Mouse (Mus musculus): ENCODE data around the gene Gm2956.
"Not testable (repeated sequence)": the region's sequence is repeated elsewhere in the genome, so short reads cannot be mapped to it uniquely, and the experiment has no call there.

DNA sequence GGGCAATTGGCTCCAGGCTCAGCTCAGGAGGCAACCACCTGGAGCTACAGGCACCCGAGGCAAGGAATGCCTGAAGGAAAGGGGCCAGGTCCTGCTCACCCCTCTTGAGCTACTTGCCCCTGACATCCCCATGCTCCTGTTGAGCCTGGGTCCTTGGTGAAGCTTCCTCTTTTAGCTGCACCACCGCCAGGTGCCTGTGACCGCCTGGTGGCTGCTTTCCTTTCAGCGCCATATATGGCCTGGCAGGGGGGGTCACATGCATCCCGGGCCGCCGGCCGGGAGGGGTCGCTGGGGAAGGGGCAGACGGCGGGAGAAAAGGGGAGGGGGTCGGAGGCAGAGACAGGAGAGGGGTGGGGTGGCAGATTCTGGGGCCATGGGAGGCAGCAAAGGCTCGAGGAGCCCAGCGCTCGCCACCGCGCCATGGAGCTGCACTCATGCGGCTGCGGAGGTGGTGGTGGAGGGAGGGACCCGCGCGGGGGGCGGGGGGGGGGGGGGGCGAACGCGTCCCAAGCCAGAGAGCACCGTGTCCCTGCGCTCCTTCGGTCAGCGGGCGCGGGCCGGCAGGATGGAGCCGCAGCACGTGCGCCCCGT, at the start of gene Gm2956:
- not testable (repeated sequence) for TF ChIP-seq CTCF (IDR thresholded peaks at IDR 0.05; ENCODE audit: control insufficient read depth, insufficient read depth, low read length); POLR2A (IDR thresholded peaks at IDR 0.05; ENCODE audit: borderline replicate concordance, control insufficient read depth, low read depth, low read length)
